Mouse (Mus musculus) naive thymus-derived CD4-positive, alpha-beta T cell, adult 5 months (primary cell): ENCODE data around the gene Elk3. TPM values are rescaled to one million over a fixed set of nuclear protein-coding genes. Genes with fewer than 3 reads are reported as not detected.

Experiments used
- polyA plus RNA-seq: library from polyadenylated mRNA; unstranded; fragments of 100-300 nt; shearing (Covaris generic); gene quantifications from one replicate; pipeline ENCODE4 v1.2.1, GENCODE M21; 2017

Elk3 gene
- 26.5 TPM for polyA plus RNA-seq

DNA sequence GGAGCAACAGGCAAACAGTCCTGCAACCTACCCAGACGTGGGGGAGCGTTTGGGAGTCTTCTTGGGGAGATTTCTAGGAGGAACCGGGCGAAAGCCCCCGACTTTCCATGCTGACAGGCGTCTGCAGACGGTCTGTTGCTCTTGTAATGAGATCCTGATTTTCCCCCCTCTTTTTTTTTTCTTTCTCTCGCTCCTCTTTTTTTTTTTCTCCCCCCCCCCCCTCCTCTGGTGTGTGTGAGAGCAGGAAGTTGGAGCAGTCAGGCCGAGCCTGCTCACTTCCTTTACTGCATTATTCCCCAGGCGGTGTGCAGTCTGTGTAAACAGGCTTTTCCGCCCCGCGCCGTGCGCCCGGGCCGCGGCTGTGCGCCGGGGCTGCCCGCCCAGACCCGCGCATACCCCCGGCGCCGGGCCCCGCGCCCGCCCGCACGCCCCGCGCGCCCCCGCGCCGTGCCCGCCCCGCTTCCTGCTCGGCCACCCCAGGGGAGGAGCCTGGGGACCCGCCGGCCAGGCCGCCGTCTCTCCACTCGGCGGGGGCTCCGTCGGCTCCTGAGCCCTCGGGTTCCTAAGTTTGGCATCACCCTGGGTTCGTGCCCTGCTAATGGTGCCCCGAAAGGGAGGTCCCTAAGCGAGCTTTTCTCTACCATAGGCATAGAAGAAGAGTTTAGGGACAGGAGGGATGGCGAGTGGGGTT is at the start of gene Elk3:
TSS of gene Elk3 (minus strand) at position 415 of the 691 bp plus-strand sequence.

Other genes starting within 250 kb of the Elk3 start
- 0.39 TPM for gene Cfap54, start 229.5 kb downstream of the Elk3 start, polyA plus RNA-seq
- gene Cdk17, start 150.3 kb downstream of the Elk3 start, polyA plus RNA-seq, result 182 TPM
- gene Lta4h, start 142.3 kb upstream of the Elk3 start, polyA plus RNA-seq, result 187 TPM
- gene Hal, start 177.6 kb upstream of the Elk3 start, polyA plus RNA-seq, result 0.31 TPM
- gene Amdhd1, start 228.9 kb upstream of the Elk3 start, polyA plus RNA-seq, result 0.29 TPM
- gene Ccdc38, start 229.5 kb upstream of the Elk3 start, polyA plus RNA-seq, result 1.2 TPM